Mouse (Mus musculus): ENCODE measurements at regions not wholly inside any gene's neighbourhood (a gene's known extent, or its start where the extent isn't known, plus 50 kb on each side); places are given as distances from the start of the nearest gene placed in this dataset.

GRCm38 (mm10) chr5:28530202-28530855 is 63.3 kb upstream of the Shh start:
- WGBS, result 33% methylated on average over 6 of the region's 6 CpGs
- H3K36me3 ChIP-seq (ENCODE audit: insufficient read depth, low read length), result no peaks in the 10 kb centered on the region
- H3K4me2 ChIP-seq (ENCODE audit: low read depth, low read length), result no peak overlapping the region
- ATAC-seq, result peak; percentile 67
- no peak overlapping the region for H3K9ac ChIP-seq (replicated peaks; ENCODE audit: low read length)
- TF ChIP-seq CTCF (IDR thresholded peaks at IDR 0.05; ENCODE audit: low read depth), result no peak
- H3K9me3 ChIP-seq (ENCODE audit: low read length), result no peaks in the 10 kb centered on the region
- peak; percentile 42 for DNase-seq (ENCODE audit: low spot score)
- H3K27me3 ChIP-seq (ENCODE audit: insufficient read depth, low read length), result no peaks in the 10 kb centered on the region
- H3K4me3 ChIP-seq (ENCODE audit: low read length), result no peak overlapping the region
- H3K4me1 ChIP-seq (ENCODE audit: insufficient read depth, low read length), result no peaks in the 10 kb centered on the region
- H3K27ac ChIP-seq, result no peak overlapping the region

GRCm38 (mm10) chr5:28526435-28526834 is 59.4 kb upstream of the Shh start:
- TF ChIP-seq CTCF (IDR thresholded peaks at IDR 0.05; ENCODE audit: low read depth), result no peak
- WGBS, result 85% methylated on average over 3 of the region's 3 CpGs
- no peak overlapping the region for H3K4me3 ChIP-seq (ENCODE audit: low read length)
- no peak overlapping the region for H3K27ac ChIP-seq
- no peak overlapping the region for H3K9ac ChIP-seq (replicated peaks; ENCODE audit: low read length)
- no peaks in the 10 kb centered on the region for H3K27me3 ChIP-seq (ENCODE audit: insufficient read depth, low read length)
- no peak overlapping the region for H3K4me2 ChIP-seq (ENCODE audit: low read depth, low read length)
- DNase-seq (ENCODE audit: low spot score) (no peak), ATAC-seq (no peak)
- no peaks in the 10 kb centered on the region for H3K9me3 ChIP-seq (ENCODE audit: low read length)
- no peaks in the 10 kb centered on the region for H3K4me1 ChIP-seq (ENCODE audit: insufficient read depth, low read length)
- H3K36me3 ChIP-seq (ENCODE audit: insufficient read depth, low read length), result no peaks in the 10 kb centered on the region

- H3K9ac ChIP-seq (replicated peaks; ENCODE audit: low read length), result no peak overlapping the region; the same call in 1 of the 2 replicates
- H3K36me3 ChIP-seq (ENCODE audit: insufficient read depth, low read length), result no peaks in the 10 kb centered on the region
- H3K4me3 ChIP-seq (ENCODE audit: low read length), result no peak overlapping the region
- 0 out of 2 replicates have a peak, but pooled peaks cover 6% of the 10 kb centered on the region for H3K4me1 ChIP-seq (ENCODE audit: insufficient read depth, low read length)
- DNase-seq (ENCODE audit: low spot score), result peak; percentile 78
- peak overlapping the region; percentile 27; the same call in 1 of the 2 replicates for H3K27ac ChIP-seq
- H3K27me3 ChIP-seq (ENCODE audit: insufficient read depth, low read length), result no peaks in the 10 kb centered on the region
- no peaks in the 10 kb centered on the region for H3K9me3 ChIP-seq (ENCODE audit: low read length)
- H3K4me2 ChIP-seq (ENCODE audit: low read depth, low read length), result no peak overlapping the region
- no peak for TF ChIP-seq CTCF (IDR thresholded peaks at IDR 0.05; ENCODE audit: low read depth)
- ATAC-seq, result peak; percentile 85
- whole genome bisulfite sequencing, result 29% methylated on average over 9 of the region's 9 CpGs
These were observed 54.0 kb upstream of the Shh start for GRCm38 (mm10) chr5:28520800-28521707.

GRCm38 (mm10) chr5:28519059-28519543 is 52.0 kb upstream of the Shh start:
- H3K27ac ChIP-seq, result no peak overlapping the region
- H3K4me2 ChIP-seq (ENCODE audit: low read depth, low read length), result no peak overlapping the region
- peaks cover 2% of the 10 kb centered on the region; the same call in 1 of the 2 replicates for H3K9me3 ChIP-seq (ENCODE audit: low read length)
- DNase-seq (ENCODE audit: low spot score) (no peak), ATAC-seq (no peak)
- H3K9ac ChIP-seq (replicated peaks; ENCODE audit: low read length), result no peak overlapping the region
- H3K27me3 ChIP-seq (ENCODE audit: insufficient read depth, low read length), result no peaks in the 10 kb centered on the region
- H3K4me1 ChIP-seq (ENCODE audit: insufficient read depth, low read length), result 0 out of 2 replicates have a peak, but pooled peaks cover 6% of the 10 kb centered on the region
- H3K4me3 ChIP-seq (ENCODE audit: low read length), result no peak overlapping the region
- no peak for TF ChIP-seq CTCF (IDR thresholded peaks at IDR 0.05; ENCODE audit: low read depth)
- 92% methylated on average over 3 of the region's 3 CpGs for WGBS
- H3K36me3 ChIP-seq (ENCODE audit: insufficient read depth, low read length), result no peaks in the 10 kb centered on the region

Measured in hindbrain, postnatal 0 days (tissue).